Mouse (Mus musculus) fibroblast of lung, adult 2 months (primary cell): ENCODE data around the gene Ppp2r2d.

ENCODE experiments used
- DNase-seq: peaks from one replicate; pipeline ENCODE4 v3.0.0-alpha.2; 2011; ENCODE audit warnings: low read depth

Gene Ppp2r2d

GRCm38 (mm10) chr7:138863950-138864572 lies 18.2 kb downstream of the Ppp2r2d start:
- DNase-seq = no peak

GRCm38 (mm10) chr7:138864776-138865175 lies 18.9 kb downstream of the Ppp2r2d start:
- no peak for DNase-seq

GRCm38 (mm10) chr7:138867286-138867685 lies 21.4 kb downstream of the Ppp2r2d start:
- DNase-seq = no peak

GRCm38 (mm10) chr7:138868316-138868715 lies 22.4 kb downstream of the Ppp2r2d start:
- no peak for DNase-seq

- DNase-seq = no peak
Observed at GRCm38 (mm10) chr7:138872956-138873355, 27.1 kb downstream of the Ppp2r2d start.

GRCm38 (mm10) chr7:138875031-138875430 lies 29.2 kb downstream of the Ppp2r2d start:
- DNase-seq = no peak

- DNase-seq = no peak
Observed at GRCm38 (mm10) chr7:138883724-138884123, 37.8 kb downstream of the Ppp2r2d start.

- no peak for DNase-seq
Observed at GRCm38 (mm10) chr7:138885365-138886289, 39.7 kb downstream of the Ppp2r2d start.

- DNase-seq = no peak
Observed at GRCm38 (mm10) chr7:138898122-138898521, 52.2 kb downstream of the Ppp2r2d start.

- DNase-seq = no peak
Observed at GRCm38 (mm10) chr7:138898743-138899142, 52.9 kb downstream of the Ppp2r2d start.

GRCm38 (mm10) chr7:138903886-138904435 lies 58.1 kb downstream of the Ppp2r2d start:
- DNase-seq = no peak

GRCm38 (mm10) chr7:138906441-138906840 lies 60.6 kb downstream of the Ppp2r2d start:
- no peak for DNase-seq

- DNase-seq = peak; percentile 72
Observed at GRCm38 (mm10) chr7:138907043-138907442, 61.2 kb downstream of the Ppp2r2d start.

- DNase-seq = no peak
Observed at GRCm38 (mm10) chr7:138907976-138908375, 62.1 kb downstream of the Ppp2r2d start.

- no peak for DNase-seq
Observed at GRCm38 (mm10) chr7:138908768-138909276, 62.9 kb downstream of the Ppp2r2d start.

GRCm38 (mm10) chr7:138909277-138910192 lies 63.7 kb downstream of the Ppp2r2d start, which contains the start of gene Bnip3:
Bnip3 (minus strand) TSS chr7:138909519.
- no peak for DNase-seq

GRCm38 (mm10) chr7:138910193-138910562 lies 64.3 kb downstream of the Ppp2r2d start:
- no peak for DNase-seq

GRCm38 (mm10) chr7:138913616-138914015 lies 67.7 kb downstream of the Ppp2r2d start:
- no peak for DNase-seq

GRCm38 (mm10) chr7:138919156-138919944 lies 73.5 kb downstream of the Ppp2r2d start:
- DNase-seq = peak; percentile 74

- no peak for DNase-seq
Observed at GRCm38 (mm10) chr7:138921611-138922010, 75.7 kb downstream of the Ppp2r2d start.
